Mouse (Mus musculus) lung, postnatal 14 days (tissue): ENCODE data around the gene Uggt1.

Experiments
- DNase-seq: peaks from one replicate; pipeline ENCODE4 v3.0.0; 2021

Uggt1 gene

GRCm38 (mm10) chr1:36109987-36110386 lies 134.5 kb downstream of the Uggt1 start:
- DNase-seq, result no peak

- DNase-seq, result no peak
These were observed 138.4 kb downstream of the Uggt1 start for GRCm38 (mm10) chr1:36105917-36106706.

- no peak for DNase-seq
These were observed 144.1 kb downstream of the Uggt1 start for GRCm38 (mm10) chr1:36100371-36100770.

GRCm38 (mm10) chr1:36098432-36098831 lies 146.1 kb downstream of the Uggt1 start:
- no peak for DNase-seq

GRCm38 (mm10) chr1:36095423-36096272 lies 148.9 kb downstream of the Uggt1 start:
- DNase-seq, result peak; percentile 62

- DNase-seq, result no peak
These were observed 150.8 kb downstream of the Uggt1 start for GRCm38 (mm10) chr1:36093741-36094140.

- DNase-seq, result no peak
These were observed 153.3 kb downstream of the Uggt1 start for GRCm38 (mm10) chr1:36091246-36091645.

- no peak for DNase-seq
These were observed 153.8 kb downstream of the Uggt1 start for GRCm38 (mm10) chr1:36090722-36091110.
